Mouse (Mus musculus): Measurements from ENCODE around the gene Dmrt2.

DNA sequence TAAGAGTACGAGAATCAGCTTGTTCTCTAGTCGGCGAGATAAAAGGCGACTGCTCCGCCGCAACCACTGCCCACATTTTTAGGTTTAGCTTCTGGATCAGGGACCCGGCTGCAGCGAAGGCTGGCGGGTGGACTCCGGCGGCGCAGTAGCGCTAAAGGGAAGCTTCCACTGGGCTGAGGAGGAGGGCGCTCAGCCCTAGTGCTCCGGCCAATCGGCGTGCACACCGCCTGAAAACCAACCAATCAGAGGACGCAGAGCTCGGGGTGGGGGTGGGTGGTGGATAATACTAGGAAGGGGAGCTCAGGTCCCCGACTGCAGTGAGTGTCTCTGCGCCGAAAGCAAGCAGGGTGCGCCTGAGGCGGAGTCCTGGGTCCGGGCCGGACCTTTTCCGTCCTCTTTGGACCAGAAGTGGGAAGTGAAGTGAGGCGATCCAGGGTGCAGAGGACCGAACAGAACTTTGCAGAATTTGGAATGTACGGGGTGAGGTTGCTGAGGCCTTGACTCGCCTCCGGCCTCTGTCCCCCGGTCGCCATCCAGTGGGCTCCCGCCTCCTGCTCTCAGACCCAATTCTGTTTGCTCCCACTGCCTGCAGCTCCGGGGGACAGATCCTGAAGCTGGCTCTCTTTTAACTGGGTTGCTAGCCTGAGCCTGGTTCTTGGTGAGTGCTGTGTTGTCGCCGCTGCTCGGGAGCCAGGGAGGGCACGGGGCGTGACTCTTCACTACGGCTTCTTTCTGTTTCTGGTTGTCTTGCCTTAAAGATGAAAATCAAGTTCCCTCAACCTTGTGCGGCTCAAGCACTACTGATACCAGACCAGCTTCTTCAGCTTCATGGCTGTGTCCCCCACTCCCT is at the start of gene Dmrt2:
- no peak for TF ChIP-seq POLR2A (IDR thresholded peaks at IDR 0.05; ENCODE audit: borderline replicate concordance, low read depth, low read length)
- TF ChIP-seq CTCF (IDR thresholded peaks at IDR 0.05; ENCODE audit: low read depth, low read length) = no peak

Data from bone marrow macrophage, adult 2 months (primary cell).